Mouse (Mus musculus) embryonic stem cell, embryonic (primary cell): ENCODE measurements around the gene 2210016F16Rik.
"Not testable (repeated sequence)": the region's sequence is repeated elsewhere in the genome, so short reads cannot be mapped to it uniquely, and the experiment has no call there.

ENCODE experiments used
- CTCF ChIA-PET, 4 experiments: fragments of 300-600 bp in 2 of 4; fragments of 350-600 bp in 2 of 4; sonication (Branson Sonifier 250); formaldehyde crosslinking; loops; one replicate each; lab custom pipeline; 2022; ENCODE audit warnings: inconsistent platforms in 2 of 4; lab: Charles Lee
- POLR2A ChIA-PET, 4 experiments: fragments of 300-600 bp in 2 of 4; fragments of 350-600 bp in 2 of 4; sonication (Branson Sonifier 250); formaldehyde crosslinking; loops; one replicate each; lab custom pipeline; 2022; ENCODE audit warnings: antibody characterized with exemption in 4 of 4, inconsistent platforms in 1 of 4; lab: Charles Lee

Gene 2210016F16Rik

DNA sequence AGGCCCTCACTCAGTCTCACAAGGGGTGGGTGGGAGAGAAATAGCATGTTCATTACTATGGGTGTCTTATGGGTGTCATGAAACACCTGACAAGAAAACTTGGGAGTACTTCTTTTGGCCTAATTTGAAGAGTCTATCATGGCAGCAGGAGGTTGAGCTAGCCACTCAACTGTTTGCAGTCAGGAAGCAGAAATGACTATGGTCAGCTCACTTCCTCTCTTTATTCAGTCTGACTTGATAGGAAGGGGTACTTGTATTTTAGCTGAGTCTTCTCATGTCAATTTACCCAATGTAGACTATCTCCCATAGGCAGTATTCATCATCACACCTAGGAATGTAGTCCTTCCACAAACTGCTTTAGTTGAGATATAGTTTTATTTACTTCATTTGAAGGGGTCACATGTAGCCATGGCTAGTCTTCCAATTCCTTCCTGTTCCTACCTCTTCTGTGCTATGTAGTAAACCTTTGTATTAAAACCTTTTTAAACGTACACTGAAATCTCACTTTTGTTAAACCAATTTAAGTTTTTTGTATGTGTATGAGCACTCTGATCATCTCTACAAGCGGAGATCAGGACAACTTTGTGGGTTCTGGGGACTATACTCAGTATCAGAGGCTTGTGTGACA, 4.4 kb upstream of the 2210016F16Rik start:
- ChIA-PET POLR2A (interaction anchor here in 3 of 4 experiments (0.6 to 8.8 kb wide), 14 partner anchors 8 to 206 kb away, joined by 3 to 139 read pairs (median 4); partner anchors contain the start of genes Hnrnpk (in 1 of the 3) and Rmi1 (in 1 of the 3)), CTCF (interaction anchor here in 1 of 4 experiments (0.8 to 1.0 kb wide), 2 partner anchors 200 to 231 kb away, joined by 3 to 4 read pairs; no protein-coding TSS in a partner anchor)

DNA sequence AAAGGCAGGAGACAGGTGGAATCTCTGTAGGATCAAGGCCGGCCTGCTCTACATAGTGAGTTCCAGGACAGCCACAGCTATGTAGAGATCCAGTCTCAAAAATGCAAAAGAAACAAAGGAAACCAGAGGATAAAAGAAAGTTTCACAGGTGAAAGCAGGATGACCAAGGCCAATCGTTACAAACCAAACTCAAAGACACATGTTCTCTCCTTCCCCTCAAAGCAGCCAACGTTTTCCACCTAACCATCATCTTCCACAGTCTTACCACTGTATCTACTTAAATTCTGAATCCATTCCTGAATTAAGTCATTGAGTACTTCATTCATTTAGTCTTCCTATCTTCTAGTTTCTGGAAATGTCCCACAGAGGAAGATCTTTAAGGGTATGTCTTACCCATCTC, 3.4 kb upstream of the 2210016F16Rik start:
- ChIA-PET POLR2A (interaction anchor here in 3 of 4 experiments (0.7 to 8.8 kb wide), 24 partner anchors 7 to 376 kb away, joined by 3 to 139 read pairs (median 3); no protein-coding TSS in a partner anchor), CTCF (interaction anchor here (0.9 to 2.3 kb wide), 12 partner anchors 11 to 230 kb away, joined by 3 to 11 read pairs (median 4); no protein-coding TSS in a partner anchor)

DNA sequence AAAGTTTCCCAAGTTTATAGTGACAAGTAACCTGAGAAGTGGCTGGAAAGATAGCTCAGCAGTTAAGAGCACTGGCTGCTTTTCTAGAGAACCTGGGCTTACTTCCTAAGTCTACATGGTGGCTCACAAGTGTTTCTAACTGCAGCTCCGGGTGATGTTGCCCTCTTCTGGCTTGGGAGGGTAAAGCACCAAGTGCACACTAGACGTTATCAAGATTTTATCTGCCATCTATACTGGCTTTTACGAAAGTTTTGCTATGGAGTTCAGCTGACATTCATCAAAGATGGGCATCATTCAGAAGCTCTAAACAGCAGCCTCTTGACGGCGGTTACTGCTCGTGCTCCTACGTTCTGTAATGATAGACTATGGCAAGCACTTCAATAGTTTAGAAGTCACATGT, 2.9 kb upstream of the 2210016F16Rik start:
- ChIA-PET CTCF (interaction anchor here (0.6 to 2.3 kb wide), 13 partner anchors 11 to 344 kb away, joined by 3 to 11 read pairs (median 4); no protein-coding TSS in a partner anchor), POLR2A (interaction anchor here (0.5 to 8.8 kb wide), 29 partner anchors 7 to 376 kb away, joined by 3 to 139 read pairs (median 4); partner anchors contain the start of gene Hnrnpk (in 1 of the 4))

DNA sequence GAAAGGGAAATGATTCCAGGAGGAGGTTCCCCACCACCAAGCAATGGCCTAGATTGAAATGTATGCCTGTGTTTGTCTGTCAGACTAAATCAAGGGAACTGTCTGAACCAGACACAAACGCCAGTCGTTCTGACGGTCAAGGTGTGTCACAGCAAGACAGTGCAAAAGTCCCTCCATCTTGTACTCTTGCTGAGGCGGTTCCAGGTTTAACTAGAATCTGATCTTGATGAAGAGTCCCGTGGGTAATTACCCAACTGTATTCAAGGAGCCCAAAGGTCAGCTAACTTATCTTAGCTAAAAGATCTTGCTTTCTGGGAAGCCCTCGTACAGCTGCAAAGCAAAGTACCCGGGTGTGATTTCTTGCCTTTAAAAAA, 509 bp upstream of the 2210016F16Rik start:
- ChIA-PET POLR2A (interaction anchor here in 3 of 4 experiments (0.8 to 8.8 kb wide), 30 partner anchors 8 to 257 kb away, joined by 3 to 139 read pairs (median 4); partner anchors contain the start of genes Rmi1 (in 2 of the 3), Hnrnpa0 (in 1 of the 3) and Hnrnpk (in 1 of the 3)), CTCF (interaction anchor here in 2 of 4 experiments (1.0 to 2.4 kb wide), 3 partner anchors 98 to 197 kb away, joined by 3 to 7 read pairs (median 3); no protein-coding TSS in a partner anchor)

DNA sequence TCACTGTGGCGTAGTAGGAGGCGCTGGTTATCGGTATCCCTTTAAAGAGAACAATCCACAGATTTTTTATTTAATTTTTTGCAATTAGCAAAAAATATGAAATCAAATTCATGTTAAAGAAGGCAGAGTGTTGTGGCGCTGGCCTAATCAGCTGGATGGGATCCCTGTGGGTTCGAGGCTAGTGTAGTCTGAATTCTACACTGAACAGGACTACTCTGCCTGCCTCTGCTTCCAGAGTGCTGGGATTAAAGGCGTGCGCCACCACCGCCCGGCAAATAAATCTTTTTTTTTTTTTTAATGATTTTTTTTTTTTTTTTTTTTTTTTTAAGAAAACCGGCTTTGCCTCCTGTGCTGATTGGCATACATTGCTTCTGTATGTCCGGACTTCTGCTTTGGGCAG, 654 bp downstream of the 2210016F16Rik start:
- ChIA-PET POLR2A (interaction anchor here in 3 of 4 experiments (0.7 to 8.8 kb wide), 23 partner anchors 9 to 255 kb away, joined by 3 to 139 read pairs (median 4); partner anchors contain the start of genes Hnrnpa0 (in 1 of the 3) and Rmi1 (in 1 of the 3)), CTCF (interaction anchor here in 2 of 4 experiments (0.8 to 2.4 kb wide), 4 partner anchors 95 to 235 kb away, joined by 3 to 7 read pairs (median 4); no protein-coding TSS in a partner anchor)

DNA sequence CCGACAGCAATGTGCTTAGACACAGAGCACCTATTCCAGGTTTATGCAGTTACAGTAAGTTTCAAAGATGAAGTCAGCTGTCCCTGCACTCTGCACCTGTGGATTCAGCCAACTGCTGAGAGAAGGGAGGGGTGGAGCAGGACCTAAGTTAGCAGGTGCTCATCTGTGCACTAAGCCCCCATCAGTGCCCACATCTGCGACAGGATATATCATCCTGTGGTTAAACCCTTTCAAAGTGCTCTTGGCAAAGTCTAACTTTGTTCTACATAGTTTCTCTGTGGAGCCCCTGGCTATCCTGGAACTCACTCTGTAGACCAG, 11.9 kb downstream of the 2210016F16Rik start:
- POLR2A ChIA-PET, result interaction anchor here in 2 of 4 experiments (0.6 to 1.6 kb wide), 4 partner anchors 12 to 213 kb away, joined by 3 to 4 read pairs (median 3); partner anchors contain the start of gene 2210016F16Rik (in 1 of the 2)
- CTCF ChIA-PET, result no interaction called here

DNA sequence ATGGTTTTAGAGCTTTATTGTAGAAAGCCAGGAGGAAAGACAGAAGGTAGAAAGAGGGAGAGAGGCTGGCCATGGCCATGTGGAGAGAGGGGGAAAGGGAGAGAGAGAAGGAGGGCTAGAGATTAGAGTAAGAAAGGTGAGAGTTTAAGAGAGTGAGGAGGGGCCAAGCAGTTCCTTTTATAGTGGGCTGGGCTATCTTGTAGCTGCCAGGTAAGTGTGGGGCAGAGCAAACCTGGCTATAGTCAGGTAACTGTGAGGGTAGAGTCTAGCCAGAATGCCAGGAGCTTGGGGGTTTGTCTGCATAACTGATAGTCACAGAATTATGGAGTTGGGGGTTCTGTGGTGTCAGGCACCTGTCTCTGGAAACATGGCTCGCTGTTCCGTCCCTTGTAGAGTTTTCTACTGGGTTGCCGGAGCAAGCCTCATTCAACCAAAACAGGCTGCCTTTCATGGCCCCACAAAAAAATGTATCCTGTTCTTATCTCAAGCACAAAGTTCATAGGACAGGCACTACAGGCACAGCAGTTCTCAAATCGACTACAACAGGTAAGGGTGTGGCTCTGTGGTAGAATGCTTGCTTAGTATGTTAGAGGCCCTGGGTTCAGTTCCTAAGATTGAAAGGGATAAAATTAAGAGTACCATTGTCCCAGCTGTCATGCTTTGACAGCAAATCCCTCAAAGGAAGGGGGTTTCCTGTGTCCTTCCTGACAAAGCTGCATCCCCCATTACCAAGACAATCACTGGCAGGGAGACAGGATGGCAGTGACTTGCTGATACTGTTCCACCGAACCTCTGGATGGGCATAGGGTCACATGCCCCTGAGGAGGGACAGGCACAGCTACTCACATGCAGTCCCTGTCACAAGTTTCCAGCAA, 12.5 kb downstream of the 2210016F16Rik start:
- CTCF ChIA-PET, result no interaction called here
- POLR2A ChIA-PET, result interaction anchor here in 2 of 4 experiments (0.8 to 2.7 kb wide), 4 partner anchors 12 to 15 kb away, joined by 4 to 12 read pairs (median 6); partner anchors contain the start of gene 2210016F16Rik (in 2 of the 2)

DNA sequence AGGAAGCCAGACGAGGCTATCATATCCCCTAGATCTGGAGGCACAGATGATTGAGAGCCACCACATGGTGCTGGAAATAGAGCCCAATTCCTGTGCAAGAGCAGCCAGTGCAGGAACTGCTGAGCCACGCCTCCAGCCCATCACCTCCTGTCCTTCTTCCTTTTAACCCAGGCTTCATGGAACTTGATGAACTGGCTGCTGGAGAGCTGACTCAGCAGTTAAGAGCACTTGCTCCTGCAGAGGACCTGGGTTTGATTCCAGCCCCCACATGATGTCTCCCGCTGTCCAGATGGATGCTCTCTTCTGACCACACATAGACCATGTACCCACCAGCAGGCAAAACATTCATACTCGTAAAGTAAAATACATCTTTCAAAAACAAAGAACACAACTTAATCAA, 16.2 kb downstream of the 2210016F16Rik start:
- POLR2A ChIA-PET, result interaction anchor here in 1 of 4 experiments (1.9 kb wide), 1 partner anchor 14 kb away, joined by 8 read pairs; no protein-coding TSS in a partner anchor
- CTCF ChIA-PET, result interaction anchor here in 1 of 4 experiments (1.6 kb wide), 1 partner anchor 81 kb away, joined by 3 read pairs; no protein-coding TSS in a partner anchor

DNA sequence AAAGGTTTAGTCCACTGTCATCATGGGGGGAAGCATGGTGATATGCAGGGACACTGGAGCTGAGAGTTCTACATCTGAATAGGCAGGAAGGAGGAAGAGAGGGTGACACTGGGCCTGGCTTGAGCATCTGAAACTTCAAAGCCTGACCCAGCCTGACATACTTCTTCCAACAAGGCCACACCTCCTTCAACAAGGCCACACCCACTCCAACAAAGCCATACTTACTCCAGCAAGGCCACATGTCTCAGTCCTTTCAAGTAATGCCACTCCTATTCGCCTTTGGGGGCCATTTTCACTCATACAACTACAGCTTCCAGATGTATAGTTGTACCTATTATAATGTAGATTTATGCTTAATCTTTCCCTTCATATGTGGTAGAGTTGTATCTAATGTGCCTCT, 17.4 kb downstream of the 2210016F16Rik start:
- ChIA-PET CTCF (interaction anchor here in 1 of 4 experiments (0.7 kb wide), 1 partner anchor 39 kb away, joined by 3 read pairs; no protein-coding TSS in a partner anchor), POLR2A (interaction anchor here in 2 of 4 experiments (0.5 to 1.9 kb wide), 3 partner anchors 8 to 18 kb away, joined by 3 to 8 read pairs (median 4); partner anchors contain the start of gene 2210016F16Rik (in 1 of the 2))

DNA sequence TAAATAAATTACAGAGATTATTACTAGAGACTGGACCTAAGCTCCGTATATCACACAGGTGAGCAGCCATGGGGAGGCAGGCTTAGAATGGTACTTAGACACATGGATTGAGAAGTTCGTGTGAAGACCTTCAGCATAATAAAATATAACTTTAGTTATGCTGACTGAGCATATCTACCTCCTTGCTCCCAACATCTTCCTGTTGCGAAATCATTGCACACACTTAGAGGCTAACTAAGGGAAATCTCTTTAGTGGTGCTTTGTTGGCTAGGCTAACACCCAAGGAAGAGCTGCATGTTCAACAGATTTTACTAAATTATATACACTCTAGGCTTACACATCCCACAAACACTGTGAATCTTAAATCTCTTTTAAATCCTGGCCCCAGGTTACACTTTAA, 18.7 kb downstream of the 2210016F16Rik start:
- POLR2A ChIA-PET, result no interaction called here

DNA sequence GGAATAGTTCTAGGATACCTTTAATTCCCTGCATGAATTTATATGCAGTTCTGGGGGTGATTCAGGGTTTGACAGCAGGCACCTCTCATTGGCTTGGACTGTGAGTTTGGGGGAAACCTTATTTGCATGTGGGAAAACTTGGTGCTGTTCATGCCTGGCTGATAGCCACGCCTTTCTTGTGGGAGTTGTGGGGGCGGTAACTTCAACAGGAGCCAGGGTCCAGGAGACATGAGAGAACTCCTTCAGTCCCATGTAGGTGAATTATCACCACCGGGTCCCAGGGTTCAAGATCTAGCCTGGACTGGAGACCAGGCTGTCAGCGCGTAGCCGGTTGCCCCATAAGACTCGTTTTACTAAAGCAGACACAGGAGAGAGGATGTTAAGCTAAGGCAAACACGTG, 19.8 kb downstream of the 2210016F16Rik start:
- CTCF ChIA-PET, result not testable (repeated sequence)
- POLR2A ChIA-PET, result interaction anchor here in 1 of 4 experiments (0.6 to 1.1 kb wide), 2 partner anchors 20 to 45 kb away, joined by 3 read pairs; partner anchors contain the start of gene 2210016F16Rik

More for the DNA sequence above, 18.7 kb downstream of the 2210016F16Rik start:
- CTCF ChIA-PET, result interaction anchor here in 1 of 4 experiments (0.7 kb wide), 1 partner anchor 21 kb away, joined by 4 read pairs; no protein-coding TSS in a partner anchor

DNA sequence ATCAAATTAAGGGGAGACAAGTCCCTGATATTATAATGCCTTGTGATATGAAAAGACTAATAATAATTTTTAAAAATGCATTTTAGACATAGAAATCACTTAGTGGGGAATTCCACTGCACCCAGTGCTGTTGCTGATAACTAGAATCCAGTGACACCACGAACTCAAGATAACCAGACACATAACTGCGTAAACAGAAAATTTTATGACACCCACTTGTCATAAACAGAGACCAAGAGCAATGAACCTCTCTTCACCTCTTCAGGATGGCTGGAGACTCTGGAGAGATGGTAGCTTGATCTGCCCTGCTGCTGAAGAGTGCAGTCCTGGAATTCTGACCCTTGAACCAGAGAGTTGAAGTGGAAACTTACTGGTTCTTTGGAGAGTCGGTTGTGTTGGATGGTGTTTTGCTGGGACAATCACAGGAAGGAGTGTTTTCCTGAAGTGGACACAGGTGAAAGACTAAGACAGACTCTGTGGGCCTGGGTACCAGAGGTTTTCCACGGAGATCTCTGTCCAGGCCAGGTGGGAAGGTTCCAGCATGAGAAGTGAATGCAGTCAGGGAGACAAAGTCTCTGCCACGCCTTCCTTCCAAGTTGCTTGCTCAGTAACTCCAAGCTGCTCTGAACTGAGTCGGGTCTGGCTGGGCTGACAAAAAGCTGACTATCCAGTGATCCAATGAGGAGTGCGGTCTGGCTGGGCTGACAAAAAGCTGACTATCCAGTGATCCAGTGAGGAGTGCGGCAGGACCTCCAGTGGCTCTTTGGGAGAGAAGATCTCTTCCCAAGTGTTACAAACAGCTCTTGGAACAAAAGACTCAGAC, 20.5 kb downstream of the 2210016F16Rik start:
- CTCF ChIA-PET, result no interaction called here
- POLR2A ChIA-PET, result interaction anchor here in 1 of 4 experiments (0.6 to 1.1 kb wide), 3 partner anchors 20 to 44 kb away, joined by 3 read pairs; partner anchors contain the start of gene 2210016F16Rik

DNA sequence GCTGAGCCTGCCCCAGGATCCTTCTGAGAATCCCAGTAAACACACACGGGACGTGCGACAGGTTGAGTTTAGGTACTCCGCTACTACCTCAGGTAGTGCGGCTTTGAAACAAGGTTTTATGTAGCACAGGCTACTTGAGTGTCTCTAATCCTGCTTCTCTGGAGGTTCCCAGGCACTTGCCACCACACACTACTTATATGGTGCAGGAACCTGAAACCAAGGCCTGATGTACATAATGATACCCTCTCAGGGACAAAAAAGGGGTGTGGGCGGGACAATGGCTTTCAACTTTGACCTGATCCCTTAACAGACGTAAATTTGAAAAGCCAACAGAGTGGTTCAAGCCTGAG, 25.7 kb downstream of the 2210016F16Rik start:
- POLR2A ChIA-PET, result interaction anchor here in 2 of 4 experiments (0.6 to 1.0 kb wide), 5 partner anchors 23 to 230 kb away, joined by 3 to 5 read pairs (median 3); no protein-coding TSS in a partner anchor
- CTCF ChIA-PET, result interaction anchor here in 2 of 4 experiments (0.6 kb wide), 2 partner anchors 14 to 314 kb away, joined by 3 to 4 read pairs; no protein-coding TSS in a partner anchor

DNA sequence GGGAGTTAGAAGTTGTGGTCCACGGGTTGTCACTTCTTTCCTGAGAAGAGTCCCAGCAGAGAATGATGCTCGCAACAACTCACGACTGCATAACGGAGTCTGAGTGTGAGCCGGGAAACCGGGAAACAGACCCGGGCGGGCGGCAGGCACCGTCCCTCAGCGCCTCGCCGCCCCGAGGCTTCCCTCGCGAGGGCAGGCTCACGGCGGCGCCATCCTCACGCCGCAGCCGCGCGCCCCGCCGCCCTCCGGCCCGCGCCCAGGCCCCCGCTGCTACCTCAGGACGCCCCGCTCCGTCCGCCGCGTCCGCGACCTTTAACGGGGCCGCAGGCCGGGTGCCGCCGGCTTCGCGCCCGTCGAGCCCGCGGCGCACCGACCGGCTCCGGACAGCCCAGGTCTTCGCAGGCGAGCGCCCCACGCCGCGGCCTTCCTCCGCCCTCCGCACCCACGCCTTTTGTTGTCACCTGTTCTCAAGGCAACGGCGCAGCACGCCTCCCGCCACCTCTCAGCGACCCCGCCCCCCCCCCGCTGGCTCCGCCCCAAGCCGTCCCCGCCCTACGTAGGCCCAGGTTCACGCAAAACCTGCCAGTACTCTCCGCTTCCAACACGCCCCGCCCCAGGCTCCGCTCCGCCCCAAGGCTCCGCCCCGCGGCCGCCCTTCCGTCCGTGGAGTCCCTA, 26.3 kb downstream of the 2210016F16Rik start, which contains the start of gene Kif27:
Gene Kif27, minus strand, starts transcription at position 494 of the 675 bp plus-strand sequence.
- ChIA-PET CTCF (interaction anchor here in 2 of 4 experiments (0.6 kb wide), 2 partner anchors 13 to 313 kb away, joined by 3 to 4 read pairs; no protein-coding TSS in a partner anchor), POLR2A (interaction anchor here in 2 of 4 experiments (0.6 to 1.0 kb wide), 5 partner anchors 23 to 229 kb away, joined by 3 to 5 read pairs (median 3); no protein-coding TSS in a partner anchor)

DNA sequence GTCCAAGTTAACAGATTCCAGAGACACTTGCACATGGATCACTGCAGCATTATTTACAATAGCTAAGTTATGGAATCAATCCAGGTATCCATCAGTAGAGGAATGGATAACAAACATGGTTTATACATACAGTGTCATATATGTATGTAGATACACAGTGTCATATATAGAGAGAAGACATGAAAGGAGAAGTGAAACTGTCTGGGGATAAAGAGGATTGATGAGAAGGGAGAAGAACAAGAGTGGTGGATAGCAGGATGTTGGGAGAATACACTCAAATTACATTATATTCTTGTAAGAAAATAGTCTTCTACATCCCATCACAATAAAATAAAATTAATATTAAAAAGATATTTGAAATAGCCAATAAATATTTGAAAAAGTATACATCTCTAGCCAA, 32.0 kb downstream of the 2210016F16Rik start:
- CTCF ChIA-PET, result no interaction called here
- POLR2A ChIA-PET, result no interaction called here

DNA sequence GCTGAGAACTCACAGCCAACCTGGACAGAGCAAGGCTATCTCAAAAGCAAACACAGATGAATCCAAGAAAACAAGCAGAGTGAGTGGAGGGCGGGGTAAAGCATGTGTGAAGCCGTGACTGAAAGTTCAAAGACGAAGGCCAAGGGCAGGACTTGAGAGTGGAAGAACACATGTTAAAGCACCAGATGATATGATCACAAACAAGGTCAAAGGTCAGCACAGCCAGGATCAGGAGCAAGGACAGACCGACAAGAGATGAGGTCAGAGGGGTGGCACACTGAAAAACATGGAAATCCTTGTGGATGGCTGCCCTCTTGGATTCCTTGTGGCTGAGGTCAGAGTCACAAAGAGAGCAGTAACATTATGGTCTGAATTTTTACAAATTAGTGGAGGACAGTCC, 34.4 kb downstream of the 2210016F16Rik start:
- ChIA-PET POLR2A (no interaction called here), CTCF (no interaction called here)
